Mouse (Mus musculus) CH12.LX (cell line): Measurements from ENCODE around the gene Lamtor2.

ENCODE experiments used
- BHLHE40 ChIP-seq: IDR thresholded peaks from 2 replicates; pipeline ENCODE4 v1.6.1; 2011; ENCODE audit warnings: mild to moderate bottlenecking, low read depth, low read length, improper control_type of control experiment
- CTCF ChIP-seq, 2 experiments: IDR thresholded peaks in 1 of 2; conservative IDR thresholded peaks in 1 of 2; 2 replicates each; pipeline ENCODE4 v1.5.1; 2011 to 2012; ENCODE audit warnings: low read depth in 2 of 2, low read length in 2 of 2, improper control_type of control experiment in 1 of 2, inconsistent platforms in 1 of 2, mild to moderate bottlenecking in 1 of 2, moderate library complexity in 1 of 2
- E2F4 ChIP-seq: IDR thresholded peaks from 2 replicates; pipeline ENCODE4 v1.6.1; 2011; ENCODE audit warnings: low read depth, low read length, improper control_type of control experiment; ENCODE audit not compliant: insufficient replicate concordance
- EP300 ChIP-seq: IDR thresholded peaks from 2 replicates; pipeline ENCODE4 v1.6.1; 2011; ENCODE audit warnings: low read length, improper control_type of control experiment
- JUND ChIP-seq: conservative IDR thresholded peaks from 2 replicates; pipeline ENCODE4 v1.6.1; 2011; ENCODE audit warnings: low read depth, low read length, improper control_type of control experiment
- MAX ChIP-seq: IDR thresholded peaks from 2 replicates; pipeline ENCODE4 v1.6.1; 2011; ENCODE audit warnings: low read length, improper control_type of control experiment
- RAD21 ChIP-seq: IDR thresholded peaks from 2 replicates; pipeline ENCODE4 v1.6.1; 2011; ENCODE audit warnings: low read depth, mild to moderate bottlenecking, low read length, improper control_type of control experiment, moderate library complexity
- TBP ChIP-seq: conservative IDR thresholded peaks from 2 replicates; pipeline ENCODE4 v1.6.1; 2011; ENCODE audit warnings: low read depth, low read length, improper control_type of control experiment
- USF1 ChIP-seq: IDR thresholded peaks from 2 replicates; pipeline ENCODE4 v1.6.1; 2014; ENCODE audit warnings: low read depth, mild to moderate bottlenecking, inconsistent platforms, low read length, improper control_type of control experiment
- ZC3H11A ChIP-seq: IDR thresholded peaks from 2 replicates; pipeline ENCODE4 v1.6.1; 2012; ENCODE audit warnings: low read depth, mild to moderate bottlenecking, inconsistent platforms, low read length, improper control_type of control experiment

DNA sequence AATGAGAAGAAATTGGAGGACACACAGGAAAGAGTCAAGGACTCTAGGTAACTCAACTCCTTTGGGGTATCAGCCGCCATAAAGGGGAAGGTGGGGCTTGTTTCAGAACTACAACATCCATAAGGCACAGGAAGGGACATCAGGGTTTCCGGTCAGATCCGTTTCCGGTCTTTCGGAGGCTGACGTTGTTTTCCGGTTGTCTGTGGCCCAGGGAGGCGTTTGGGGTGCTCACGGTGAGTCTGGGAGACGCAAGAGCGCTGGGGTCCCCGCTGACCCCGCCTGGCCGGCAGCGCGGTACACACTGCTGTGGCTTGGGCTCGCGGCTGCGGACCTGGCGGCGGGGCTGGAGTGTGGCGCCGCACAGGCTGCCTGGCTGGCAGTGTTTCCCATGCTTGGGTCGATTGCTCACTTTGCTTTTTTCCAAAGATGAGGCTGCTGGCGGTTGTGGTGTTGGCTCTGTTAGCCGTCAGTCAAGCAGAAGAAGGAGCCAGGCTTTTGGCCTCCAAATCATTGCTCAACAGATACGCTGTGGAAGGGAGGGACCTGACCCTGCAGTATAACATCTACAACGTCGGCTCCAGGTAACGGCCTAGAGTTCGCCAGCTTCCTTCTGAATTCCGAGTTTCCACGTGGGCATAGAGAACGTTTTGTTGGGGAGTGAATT, 26.7 kb upstream of the Lamtor2 start:
- TF ChIP-seq RAD21 (no peak), TBP (peak; percentile 91), JUND (no peak), CTCF (conservative IDR thresholded peaks at IDR 0.05 in 1 of 2, IDR thresholded peaks at IDR 0.05 in 1 of 2; ENCODE audit: low read depth in 2 of 2, low read length in 2 of 2) (no peak), MAX (no peak), E2F4 (no peak), EP300 (no peak), USF1 (no peak), ZC3H11A (no peak), BHLHE40 (no peak)
